Mouse (Mus musculus): Measurements from ENCODE around the gene Elob.

GRCm38 (mm10) chr17:23857193-23857592, 28.3 kb upstream of the Elob start:
- TF ChIP-seq GATA1 (IDR thresholded peaks at IDR 0.05; ENCODE audit: borderline replicate concordance, low read length), result no peak
- no peak for TF ChIP-seq FLI1 (IDR thresholded peaks at IDR 0.05; ENCODE audit: low read length)
